Mouse (Mus musculus) midbrain, embryonic 11.5 days (tissue): ENCODE data around the gene Nav2. TPM values are rescaled to one million over a fixed set of nuclear protein-coding genes. Genes with fewer than 3 reads are reported as not detected.

ENCODE experiments used
- ATAC-seq: fragments of 200-750 bp; cut with Nextera tagmentation; 2 replicates; pipeline ENCODE4 v1.8.0; 2017; ENCODE audit warnings: moderate TSS enrichment, moderate library complexity; ENCODE audit not compliant: low FRiP score
- DNase-seq: peaks from one replicate; pipeline ENCODE4 v3.0.0; 2015; ENCODE audit warnings: low spot score; ENCODE audit errors: missing footprints
- H3K27ac ChIP-seq: fragments of 300-500 bp; sonication (generic); 2 replicates; pipeline ENCODE4 v1.5.1; 2014; ENCODE audit warnings: low read depth, low read length
- H3K27me3 ChIP-seq: fragments of 300-500 bp; sonication (generic); 2 replicates; pipeline ENCODE4 v1.6.1; 2014; ENCODE audit warnings: mild to moderate bottlenecking, low read length, moderate library complexity, mixed read lengths; ENCODE audit not compliant: control insufficient read depth, insufficient read depth
- H3K36me3 ChIP-seq: fragments of 300-500 bp; sonication (generic); 2 replicates; pipeline ENCODE4 v1.6.1; 2014; ENCODE audit warnings: mild to moderate bottlenecking, low read length, moderate library complexity, mixed read lengths; ENCODE audit not compliant: control insufficient read depth, insufficient read depth
- H3K4me1 ChIP-seq: fragments of 300-500 bp; sonication (generic); 2 replicates; pipeline ENCODE4 v1.6.1; 2014; ENCODE audit warnings: low read length; ENCODE audit not compliant: control insufficient read depth, insufficient read depth
- H3K4me2 ChIP-seq: fragments of 300-500 bp; sonication (generic); 2 replicates; pipeline ENCODE4 v1.6.1; 2014; ENCODE audit warnings: mild to moderate bottlenecking, moderate library complexity
- H3K4me3 ChIP-seq: fragments of 300-500 bp; sonication (generic); 2 replicates; pipeline ENCODE4 v1.5.1; 2014; ENCODE audit warnings: low read depth, low read length
- H3K9ac ChIP-seq: fragments of 300-500 bp; sonication (generic); 2 replicates; pipeline ENCODE4 v1.6.1; 2014; ENCODE audit warnings: low read length
- H3K9me3 ChIP-seq: fragments of 300-500 bp; sonication (generic); 2 replicates; pipeline ENCODE4 v1.6.1; 2016; ENCODE audit warnings: low read length; ENCODE audit not compliant: control insufficient read depth
- WGBS: fragments of 180-500 bp; shearing (Covaris S2); extraction: QIAGEN DNeasy Blood & Tissue Kit; methylation state at CpG from one replicate; pipeline ENCODE4 v1.1.7; 2014; 5-methylcytosine and 5-hydroxymethylcytosine counted together
- polyA plus RNA-seq: library from polyadenylated mRNA; unstranded; fragments of >200 nt; fragmentation: Nextera tagmentation; extraction: Ambion mirVana; gene quantifications from 2 replicates; pipeline ENCODE4 v1.2.1, GENCODE M21; 2014

Nav2 gene
- polyA plus RNA-seq, 1 experiment from 2014 or later, result 15.9 TPM

GRCm38 (mm10) chr7:49388137-49388536 is 479.6 kb downstream of the Nav2 start:
- H3K27ac ChIP-seq, result no peak overlapping the region
- H3K9ac ChIP-seq, result no peak overlapping the region
- WGBS, result 57% methylated on average over 2 of the region's 2 CpGs
- DNase-seq (no peak), ATAC-seq (no peak)
- H3K36me3 ChIP-seq, result no peaks in the 10 kb centered on the region
- H3K9me3 ChIP-seq, result no peaks in the 10 kb centered on the region
- H3K4me3 ChIP-seq, result no peak overlapping the region
- H3K4me1 ChIP-seq, result peaks cover 11% of the 10 kb centered on the region
- no peak overlapping the region for H3K4me2 ChIP-seq
- no peaks in the 10 kb centered on the region for H3K27me3 ChIP-seq

GRCm38 (mm10) chr7:49390312-49390711 is 481.8 kb downstream of the Nav2 start:
- ATAC-seq, result no peak

GRCm38 (mm10) chr7:49390829-49391228 is 482.3 kb downstream of the Nav2 start:
- Histone ChIP-seq H3K36me3 (no peaks in the 10 kb centered on the region), H3K4me3 (no peak overlapping the region), H3K27me3 (no peaks in the 10 kb centered on the region), H3K4me2 (no peak overlapping the region), H3K9me3 (no peaks in the 10 kb centered on the region), H3K27ac (no peak overlapping the region), H3K4me1 (peaks cover 13% of the 10 kb centered on the region), H3K9ac (no peak overlapping the region)
- WGBS, result 84% methylated on average over 9 of the region's 9 CpGs
- no peak for ATAC-seq
- DNase-seq, result no peak

More at GRCm38 (mm10) chr7:49390312-49390711, 481.8 kb downstream of the Nav2 start:
- DNase-seq, result no peak
- no peak overlapping the region for H3K27ac ChIP-seq
- no peaks in the 10 kb centered on the region for H3K9me3 ChIP-seq
- H3K4me3 ChIP-seq, result no peak overlapping the region
- WGBS, result 77% methylated on average over 3 of the region's 3 CpGs
- H3K4me1 ChIP-seq, result peaks cover 13% of the 10 kb centered on the region
- H3K4me2 ChIP-seq, result no peak overlapping the region
- no peaks in the 10 kb centered on the region for H3K36me3 ChIP-seq
- H3K27me3 ChIP-seq, result no peaks in the 10 kb centered on the region
- H3K9ac ChIP-seq, result no peak overlapping the region

GRCm38 (mm10) chr7:49392180-49392579 is 483.7 kb downstream of the Nav2 start:
- Histone ChIP-seq H3K9ac (no peak overlapping the region), H3K27ac (no peak overlapping the region; the same call in 1 of the 2 replicates), H3K9me3 (no peaks in the 10 kb centered on the region), H3K4me1 (peaks cover 18% of the 10 kb centered on the region), H3K36me3 (no peaks in the 10 kb centered on the region), H3K4me3 (no peak overlapping the region), H3K4me2 (no peak overlapping the region), H3K27me3 (no peaks in the 10 kb centered on the region)
- DNase-seq (no peak), ATAC-seq (peak; percentile 57; the same call in 1 of the 2 replicates)
- 51% methylated on average over 3 of the region's 3 CpGs for WGBS

GRCm38 (mm10) chr7:49392834-49393233 is 484.3 kb downstream of the Nav2 start:
- Histone ChIP-seq H3K4me2 (no peak overlapping the region), H3K4me3 (no peak overlapping the region), H3K9me3 (no peaks in the 10 kb centered on the region), H3K36me3 (no peaks in the 10 kb centered on the region), H3K9ac (no peak overlapping the region), H3K27me3 (no peaks in the 10 kb centered on the region), H3K27ac (no peak overlapping the region; the same call in 1 of the 2 replicates), H3K4me1 (peaks cover 18% of the 10 kb centered on the region)
- 68% methylated on average over 3 of the region's 3 CpGs for WGBS
- DNase-seq (no peak), ATAC-seq (no peak)

GRCm38 (mm10) chr7:49393857-49394256 is 485.3 kb downstream of the Nav2 start:
- ATAC-seq (no peak), DNase-seq (no peak)
- Histone ChIP-seq H3K4me1 (peaks cover 18% of the 10 kb centered on the region), H3K27ac (no peak overlapping the region), H3K36me3 (no peaks in the 10 kb centered on the region), H3K9me3 (no peaks in the 10 kb centered on the region), H3K9ac (no peak overlapping the region), H3K4me2 (no peak overlapping the region), H3K27me3 (no peaks in the 10 kb centered on the region), H3K4me3 (no peak overlapping the region)
- WGBS, result 86% methylated on average over 7 of the region's 7 CpGs

- Histone ChIP-seq H3K27ac (no peak overlapping the region), H3K4me3 (no peak overlapping the region), H3K4me2 (no peak overlapping the region), H3K9ac (no peak overlapping the region), H3K36me3 (no peaks in the 10 kb centered on the region), H3K27me3 (no peaks in the 10 kb centered on the region), H3K9me3 (no peaks in the 10 kb centered on the region), H3K4me1 (peaks cover 18% of the 10 kb centered on the region)
- WGBS, result 95% methylated on average over 1 of the region's 1 CpGs
- DNase-seq (no peak), ATAC-seq (no peak)
Measured at GRCm38 (mm10) chr7:49396202-49396601, 487.7 kb downstream of the Nav2 start.

- H3K9me3 ChIP-seq, result no peaks in the 10 kb centered on the region
- H3K4me1 ChIP-seq, result peaks cover 13% of the 10 kb centered on the region
- no peak overlapping the region for H3K27ac ChIP-seq
- DNase-seq (no peak), ATAC-seq (no peak)
- 83% methylated on average over 17 of the region's 17 CpGs for WGBS
- H3K36me3 ChIP-seq, result no peaks in the 10 kb centered on the region
- no peak overlapping the region for H3K4me2 ChIP-seq
- no peaks in the 10 kb centered on the region for H3K27me3 ChIP-seq
- H3K9ac ChIP-seq, result no peak overlapping the region
- no peak overlapping the region for H3K4me3 ChIP-seq
Measured at GRCm38 (mm10) chr7:49397441-49398003, 489.0 kb downstream of the Nav2 start.

- no peak overlapping the region for H3K4me2 ChIP-seq
- H3K36me3 ChIP-seq, result no peaks in the 10 kb centered on the region
- ATAC-seq (no peak), DNase-seq (no peak)
- H3K4me3 ChIP-seq, result no peak overlapping the region
- WGBS, result 85% methylated on average over 7 of the region's 7 CpGs
- H3K27me3 ChIP-seq, result no peaks in the 10 kb centered on the region
- H3K4me1 ChIP-seq, result peaks cover 8% of the 10 kb centered on the region
- no peak overlapping the region for H3K27ac ChIP-seq
- no peaks in the 10 kb centered on the region for H3K9me3 ChIP-seq
- no peak overlapping the region for H3K9ac ChIP-seq
Measured at GRCm38 (mm10) chr7:49398020-49398516, 489.6 kb downstream of the Nav2 start.
